Mouse (Mus musculus): ENCODE results near the gene Bcl7c.

DNA sequence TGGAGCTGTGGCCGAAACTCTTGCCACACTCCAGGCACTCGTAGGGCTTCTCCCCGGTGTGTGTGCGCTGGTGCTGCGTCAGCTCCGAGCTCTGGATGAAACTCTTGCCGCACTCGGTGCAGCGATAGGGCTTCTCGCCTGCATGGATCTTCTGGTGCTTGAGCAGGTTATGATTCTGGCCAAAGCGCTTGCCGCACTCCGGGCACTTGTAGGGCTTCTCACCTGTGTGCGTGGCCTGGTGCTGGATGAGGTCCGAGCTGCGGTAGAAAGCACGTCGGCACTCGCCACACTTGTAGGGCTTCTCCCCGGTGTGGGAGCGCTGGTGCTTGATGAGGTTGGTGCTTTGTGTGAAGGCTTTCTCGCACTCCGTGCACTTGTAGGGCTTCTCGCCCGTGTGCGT, 97.2 kb downstream of the Bcl7c start:
- TF ChIP-seq CTCF (IDR thresholded peaks at IDR 0.05; ENCODE audit: insufficient read depth, low read depth, low read length) (no peak), POLR2A (IDR thresholded peaks at IDR 0.05; ENCODE audit: insufficient read depth, low read depth, low read length) (no peak)
